Mouse (Mus musculus): ENCODE results near the gene Vangl1. TPM values are rescaled to one million over a fixed set of nuclear protein-coding genes. Genes with fewer than 3 reads are reported as not detected.

The Vangl1 gene
- total RNA-seq, 1 experiment from 2014 or later, result not detected

- ATAC-seq (ENCODE audit: extremely low read depth, insufficient number of reproducible peaks, low FRiP score, poor library complexity, severe bottlenecking), result no peak
These were observed 80.8 kb downstream of the Vangl1 start for GRCm38 (mm10) chr3:102123654-102124053.

GRCm38 (mm10) chr3:102122046-102122445, 82.4 kb downstream of the Vangl1 start:
- ATAC-seq (ENCODE audit: extremely low read depth, insufficient number of reproducible peaks, low FRiP score, poor library complexity, severe bottlenecking), result no peak

- ATAC-seq (ENCODE audit: extremely low read depth, insufficient number of reproducible peaks, low FRiP score, poor library complexity, severe bottlenecking), result no peak
These were observed 83.5 kb downstream of the Vangl1 start for GRCm38 (mm10) chr3:102120947-102121346.

- no peak for ATAC-seq (ENCODE audit: extremely low read depth, insufficient number of reproducible peaks, low FRiP score, poor library complexity, severe bottlenecking)
These were observed 92.4 kb downstream of the Vangl1 start for GRCm38 (mm10) chr3:102111979-102112599.

- no peak for ATAC-seq (ENCODE audit: extremely low read depth, insufficient number of reproducible peaks, low FRiP score, poor library complexity, severe bottlenecking)
These were observed 96.3 kb downstream of the Vangl1 start for GRCm38 (mm10) chr3:102108201-102108600.

GRCm38 (mm10) chr3:102103811-102104565, 100.5 kb downstream of the Vangl1 start:
- ATAC-seq (ENCODE audit: extremely low read depth, insufficient number of reproducible peaks, low FRiP score, poor library complexity, severe bottlenecking), result no peak

Other genes starting within 250 kb of the Vangl1 start
- not detected in 2 replicates for gene Nhlh2, start 194.6 kb downstream of the Vangl1 start, total RNA-seq (2017)
- gene Casq2, start 118.3 kb downstream of the Vangl1 start, total RNA-seq (2017), result not detected in 2 replicates

Measured in neutrophil, adult 5-6 weeks (primary cell).